Mouse (Mus musculus) kidney, embryonic 16.5 days (tissue): ENCODE results near the gene 5730522E02Rik. TPM values are rescaled to one million over a fixed set of nuclear protein-coding genes. Genes with fewer than 3 reads are reported as not detected.
"Not testable (repeated sequence)": the region's sequence is repeated elsewhere in the genome, so short reads cannot be mapped to it uniquely, and the experiment has no call there.

Experiments used
- ATAC-seq: fragments of 200-750 bp; cut with Nextera tagmentation; 2 replicates; pipeline ENCODE4 v1.8.0; 2017; ENCODE audit warnings: moderate TSS enrichment; ENCODE audit not compliant: low FRiP score, low TSS enrichment
- H3K27ac ChIP-seq: fragments of 300-500 bp; sonication (generic); 2 replicates; pipeline ENCODE4 v1.5.1; 2014; ENCODE audit warnings: low read length
- H3K27me3 ChIP-seq: fragments of 300-500 bp; sonication (generic); 2 replicates; pipeline ENCODE4 v1.6.1; 2014; ENCODE audit warnings: low read length, control low read depth, mixed read lengths; ENCODE audit not compliant: insufficient read depth
- H3K36me3 ChIP-seq: fragments of 300-500 bp; sonication (generic); 2 replicates; pipeline ENCODE4 v1.6.1; 2014; ENCODE audit warnings: low read length, control low read depth, mixed read lengths; ENCODE audit not compliant: insufficient read depth
- H3K4me1 ChIP-seq: fragments of 300-500 bp; sonication (generic); 2 replicates; pipeline ENCODE4 v1.6.1; 2014; ENCODE audit warnings: low read length, control low read depth, mixed read lengths; ENCODE audit not compliant: insufficient read depth
- H3K4me2 ChIP-seq: fragments of 300-500 bp; sonication (generic); replicated peaks from 2 replicates; pipeline ENCODE4 v1.6.1; 2014; ENCODE audit warnings: low read depth, low read length
- H3K4me3 ChIP-seq: fragments of 300-500 bp; sonication (generic); 2 replicates; pipeline ENCODE4 v1.5.1; 2014; ENCODE audit warnings: mild to moderate bottlenecking, low read length
- H3K9ac ChIP-seq: fragments of 300-500 bp; sonication (generic); replicated peaks from 2 replicates; pipeline ENCODE4 v1.6.1; 2014; ENCODE audit warnings: low read length
- H3K9me3 ChIP-seq: fragments of 300-500 bp; sonication (generic); 2 replicates; pipeline ENCODE4 v1.6.1; 2016; ENCODE audit warnings: low read length, control low read depth
- WGBS: fragments of 180-500 bp; shearing (Covaris S2); extraction: QIAGEN DNeasy Blood & Tissue Kit; methylation state at CpG from one replicate; pipeline ENCODE4 v1.1.7; 2014; 5-methylcytosine and 5-hydroxymethylcytosine counted together
- polyA plus RNA-seq: library from polyadenylated mRNA; unstranded; fragments of >200 nt; fragmentation: Nextera tagmentation; extraction: Ambion mirVana; gene quantifications from 2 replicates; pipeline ENCODE4 v1.2.1, GENCODE M21; 2015

5730522E02Rik gene
- 2.4 and 3.0 TPM in 2 replicates for polyA plus RNA-seq

DNA sequence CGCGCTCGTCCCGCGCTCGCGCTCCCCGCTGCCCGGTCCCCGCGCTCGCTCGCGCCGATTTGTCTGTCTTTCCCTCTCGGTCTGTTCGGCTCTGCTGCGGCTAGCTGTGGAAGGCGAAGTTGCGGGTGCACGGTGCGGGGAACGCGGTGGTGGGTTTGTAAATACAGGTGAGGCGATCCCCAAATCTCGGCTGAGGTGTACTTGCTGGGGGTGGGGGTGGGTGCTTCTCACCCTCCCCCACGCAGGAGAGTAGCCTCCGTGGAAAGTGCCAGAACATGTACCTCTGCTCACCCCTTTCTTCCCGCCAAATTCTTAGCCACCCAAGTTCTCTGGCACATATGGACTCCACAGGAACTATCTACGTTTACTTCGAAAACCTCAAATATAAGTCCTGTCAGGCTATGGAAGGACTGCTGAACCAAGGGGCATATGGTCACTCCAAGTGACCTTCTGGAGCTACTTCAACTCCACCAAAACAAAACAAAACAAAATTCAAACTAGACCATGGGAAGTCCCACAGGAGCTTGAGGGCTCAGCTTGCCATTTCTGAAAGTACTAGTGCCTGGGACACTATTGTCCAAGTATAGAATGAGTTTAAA lies at the start of gene 5730522E02Rik:
Gene 5730522E02Rik, minus strand, starts transcription at position 182 of the 599 bp plus-strand sequence.
- Histone ChIP-seq H3K4me3 (peak within 1 kb of the TSS; percentile 68), H3K27me3 (no peaks in the 10 kb centered on the region), H3K36me3 (no peaks in the 10 kb centered on the region), H3K9me3 (no peaks in the 10 kb centered on the region), H3K27ac (peak within 1 kb of the TSS; percentile 93), H3K9ac (peak within 1 kb of the TSS; percentile 90), H3K4me1 (0 out of 2 replicates have a peak, but pooled peaks cover 2% of the 10 kb centered on the region), H3K4me2 (peak within 1 kb of the TSS; percentile 62)
- 2% methylated on average over 31 of the region's 31 CpGs for WGBS
- no peak; the same call in none of the 2 replicates for ATAC-seq

DNA sequence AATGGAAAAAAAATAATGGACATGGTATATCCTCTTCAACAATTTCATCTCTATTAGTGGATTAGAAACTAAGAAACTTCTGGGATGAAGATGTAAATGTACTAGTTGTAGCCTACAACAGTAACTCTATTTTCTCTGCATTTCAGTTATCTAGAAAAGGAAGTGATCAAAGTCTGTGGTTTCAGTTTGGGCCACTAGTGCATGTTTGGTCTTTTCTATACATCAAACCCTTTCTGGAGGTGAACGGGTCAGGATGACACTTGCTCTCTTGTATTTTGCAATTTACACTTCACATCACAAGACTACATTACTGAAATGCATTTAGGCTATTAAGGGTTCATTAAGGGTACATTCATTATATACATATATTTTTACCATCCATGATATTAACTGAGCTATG lies 26.0 kb upstream of the 5730522E02Rik start:
- 85% methylated on average over 1 of the region's 1 CpGs for WGBS
- H3K4me2 ChIP-seq = no peak overlapping the region
- H3K4me3 ChIP-seq = no peak overlapping the region
- H3K9ac ChIP-seq = no peak overlapping the region
- H3K9me3 ChIP-seq = no peaks in the 10 kb centered on the region
- H3K27me3 ChIP-seq = no peaks in the 10 kb centered on the region
- no peak for ATAC-seq
- no peaks in the 10 kb centered on the region for H3K36me3 ChIP-seq
- no peak overlapping the region for H3K27ac ChIP-seq
- no peaks in the 10 kb centered on the region for H3K4me1 ChIP-seq

DNA sequence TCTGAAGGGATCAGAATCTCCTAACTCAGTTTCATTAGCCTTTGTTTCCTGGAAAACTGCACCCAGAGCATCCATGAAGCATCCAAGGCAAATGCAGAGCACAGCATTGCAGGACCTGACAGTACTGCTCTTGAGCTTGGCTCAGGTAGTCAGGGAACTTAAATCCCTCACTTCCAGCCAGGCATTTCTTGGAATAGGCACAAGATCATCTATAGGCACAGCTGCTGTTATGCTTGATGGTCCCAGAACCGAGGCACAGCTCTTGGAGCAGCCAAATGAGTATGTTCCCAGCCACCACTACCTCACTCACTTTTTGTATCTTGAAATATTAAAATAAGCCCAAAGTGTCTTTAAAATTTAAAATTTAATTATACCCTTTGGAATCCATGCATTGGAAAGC lies 19.3 kb upstream of the 5730522E02Rik start:
- 89% methylated on average over 1 of the region's 1 CpGs for WGBS
- H3K4me3 ChIP-seq = no peak overlapping the region
- no peaks in the 10 kb centered on the region for H3K36me3 ChIP-seq

DNA sequence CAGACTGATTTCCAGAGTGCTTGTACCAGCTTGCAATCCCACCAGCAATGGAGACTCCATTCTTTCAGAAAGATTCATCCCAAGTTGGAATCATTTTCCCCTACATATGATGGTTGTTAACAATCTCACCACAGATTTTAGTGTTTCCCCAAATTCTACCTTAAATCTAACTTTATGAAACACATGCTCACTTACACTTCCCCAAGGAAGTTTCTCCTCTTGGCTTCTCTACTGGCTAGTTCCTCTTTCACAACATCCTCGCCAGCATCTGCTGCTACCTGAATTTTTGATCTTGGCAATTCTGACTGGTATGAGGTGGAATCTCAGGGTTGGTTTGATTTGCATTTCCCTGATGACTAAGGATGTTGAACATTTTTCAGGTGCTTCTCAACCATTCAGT lies 3.1 kb upstream of the 5730522E02Rik start:
- not testable (repeated sequence) for H3K9ac ChIP-seq, H3K36me3 ChIP-seq, H3K27ac ChIP-seq, ATAC-seq, H3K27me3 ChIP-seq, H3K4me3 ChIP-seq, H3K9me3 ChIP-seq, H3K4me1 ChIP-seq, H3K4me2 ChIP-seq
- WGBS = 94% methylated on average over 1 of the region's 1 CpGs

More for the DNA sequence above, 19.3 kb upstream of the 5730522E02Rik start:
- no peaks in the 10 kb centered on the region for H3K4me1 ChIP-seq
- no peak for ATAC-seq
- H3K4me2 ChIP-seq = no peak overlapping the region
- H3K9me3 ChIP-seq = no peaks in the 10 kb centered on the region
- H3K27me3 ChIP-seq = no peaks in the 10 kb centered on the region
- H3K27ac ChIP-seq = no peak overlapping the region
- H3K9ac ChIP-seq = no peak overlapping the region

DNA sequence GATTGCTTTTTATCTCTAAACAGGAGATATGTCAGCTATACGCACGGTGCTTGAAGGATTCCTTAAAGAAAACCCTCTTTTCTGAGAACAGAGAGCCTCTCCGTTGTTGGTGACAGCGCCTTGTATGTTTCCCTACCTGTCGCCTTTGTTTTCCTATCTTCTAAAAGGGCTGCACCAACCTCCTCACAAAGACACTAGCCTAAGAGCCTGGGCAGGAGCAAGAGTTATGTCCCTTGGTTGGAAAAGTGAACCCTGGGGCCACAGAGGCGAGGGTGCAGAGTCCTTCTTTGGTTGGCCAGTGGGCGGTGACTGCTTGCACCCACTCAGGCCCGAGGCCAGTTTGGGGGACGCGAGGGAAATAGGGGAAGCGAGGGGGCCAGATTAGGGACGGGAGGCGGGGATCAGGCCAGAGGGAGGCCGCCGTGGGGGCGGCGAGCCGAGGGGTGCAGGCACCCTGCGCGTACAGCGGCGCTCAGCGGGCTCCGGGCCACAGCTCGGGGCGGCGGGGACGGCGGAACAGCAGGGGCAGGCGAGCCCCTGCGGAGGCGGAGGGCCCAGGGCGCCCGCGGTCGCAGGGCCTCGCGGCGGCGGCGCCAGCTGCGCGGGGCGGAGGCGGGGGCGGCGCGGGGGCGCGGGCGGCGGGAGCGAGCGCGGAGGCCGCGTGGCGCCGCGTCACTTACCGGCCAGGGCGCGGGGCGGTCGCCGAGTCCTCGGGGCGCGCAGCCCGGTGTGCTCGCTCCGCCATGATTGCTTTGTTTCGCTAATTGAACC lies 567 bp downstream of the 5730522E02Rik start:
- Histone ChIP-seq H3K36me3 (no peaks in the 10 kb centered on the region), H3K27me3 (no peaks in the 10 kb centered on the region), H3K9me3 (no peaks in the 10 kb centered on the region), H3K4me1 (0 out of 2 replicates have a peak, but pooled peaks cover 2% of the 10 kb centered on the region), H3K4me2 (peak overlapping the region; percentile 62), H3K4me3 (peak overlapping the region; percentile 68), H3K27ac (peak overlapping the region; percentile 93), H3K9ac (peak overlapping the region; percentile 90)
- peak; percentile 98 for ATAC-seq
- 1% methylated on average over 27 of the region's 73 CpGs for WGBS

DNA sequence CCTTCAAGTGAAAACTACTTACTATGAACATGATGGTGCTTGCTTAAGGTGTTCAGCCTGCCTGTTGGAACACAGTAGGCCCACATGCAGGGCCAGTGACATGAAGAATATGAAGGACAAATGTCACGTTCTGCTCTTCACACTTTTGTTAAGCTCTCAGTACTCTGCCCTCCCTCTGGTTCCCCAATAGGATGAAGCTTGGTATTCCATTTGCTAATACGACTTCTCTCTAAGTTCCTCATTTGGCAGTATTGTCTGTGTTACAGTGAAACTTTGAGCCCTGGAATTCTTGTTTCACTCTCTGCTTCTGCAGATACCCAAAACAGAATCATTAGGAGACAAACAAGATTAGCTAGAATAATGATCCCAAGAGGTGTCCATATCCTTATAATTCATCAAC lies 7.1 kb downstream of the 5730522E02Rik start:
- no peak overlapping the region for H3K27ac ChIP-seq
- no peak overlapping the region for H3K9ac ChIP-seq
- H3K27me3 ChIP-seq = no peaks in the 10 kb centered on the region
- no peak overlapping the region for H3K4me2 ChIP-seq
- no peaks in the 10 kb centered on the region for H3K36me3 ChIP-seq
- no peak for ATAC-seq
- H3K4me3 ChIP-seq = no peak overlapping the region
- H3K9me3 ChIP-seq = no peaks in the 10 kb centered on the region
- H3K4me1 ChIP-seq = no peaks in the 10 kb centered on the region
- WGBS = 81% methylated on average over 2 of the region's 2 CpGs

DNA sequence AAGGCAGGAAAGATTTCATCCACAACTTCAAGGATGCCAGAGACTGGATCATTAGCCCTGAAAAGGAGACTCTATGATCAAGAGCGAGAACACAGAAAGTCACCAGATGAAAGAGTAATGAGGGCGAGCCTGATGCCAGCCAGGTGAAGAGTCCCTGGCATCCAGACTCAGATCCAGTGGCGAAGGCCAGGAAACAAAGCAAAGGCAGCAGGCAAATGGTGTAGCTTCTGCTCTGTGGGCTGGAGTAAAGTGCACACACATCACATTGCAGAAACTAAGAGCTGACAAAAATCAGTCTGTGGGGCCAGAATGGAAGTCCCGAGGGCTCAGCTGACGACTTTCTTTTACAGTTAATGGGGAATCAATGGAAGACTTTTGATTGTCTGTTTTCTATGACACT lies 7.7 kb downstream of the 5730522E02Rik start:
- Histone ChIP-seq H3K27ac (no peak overlapping the region), H3K27me3 (no peaks in the 10 kb centered on the region), H3K4me2 (no peak overlapping the region), H3K9me3 (no peaks in the 10 kb centered on the region), H3K4me1 (no peaks in the 10 kb centered on the region), H3K36me3 (no peaks in the 10 kb centered on the region), H3K4me3 (no peak overlapping the region), H3K9ac (no peak overlapping the region)
- no peak for ATAC-seq
- WGBS = 82% methylated on average over 5 of the region's 5 CpGs

DNA sequence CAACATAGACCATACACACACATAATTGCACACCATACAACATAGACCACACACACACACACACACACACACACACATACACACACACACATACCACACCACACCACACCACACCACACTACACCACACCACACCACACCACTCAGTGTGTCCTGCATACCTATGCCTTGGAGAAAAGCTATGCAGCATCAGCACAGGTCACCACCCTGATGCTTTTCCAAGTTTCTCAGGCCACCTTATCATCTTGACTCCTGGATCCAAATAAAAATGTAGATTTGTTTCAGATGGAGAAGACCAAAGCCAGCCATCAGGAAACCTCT lies 8.8 kb downstream of the 5730522E02Rik start:
- Histone ChIP-seq H3K4me2 (no peak overlapping the region), H3K27me3 (no peaks in the 10 kb centered on the region), H3K4me3 (no peak overlapping the region), H3K9me3 (no peaks in the 10 kb centered on the region), H3K27ac (no peak overlapping the region), H3K4me1 (no peaks in the 10 kb centered on the region), H3K9ac (no peak overlapping the region), H3K36me3 (no peaks in the 10 kb centered on the region)
- ATAC-seq = no peak

DNA sequence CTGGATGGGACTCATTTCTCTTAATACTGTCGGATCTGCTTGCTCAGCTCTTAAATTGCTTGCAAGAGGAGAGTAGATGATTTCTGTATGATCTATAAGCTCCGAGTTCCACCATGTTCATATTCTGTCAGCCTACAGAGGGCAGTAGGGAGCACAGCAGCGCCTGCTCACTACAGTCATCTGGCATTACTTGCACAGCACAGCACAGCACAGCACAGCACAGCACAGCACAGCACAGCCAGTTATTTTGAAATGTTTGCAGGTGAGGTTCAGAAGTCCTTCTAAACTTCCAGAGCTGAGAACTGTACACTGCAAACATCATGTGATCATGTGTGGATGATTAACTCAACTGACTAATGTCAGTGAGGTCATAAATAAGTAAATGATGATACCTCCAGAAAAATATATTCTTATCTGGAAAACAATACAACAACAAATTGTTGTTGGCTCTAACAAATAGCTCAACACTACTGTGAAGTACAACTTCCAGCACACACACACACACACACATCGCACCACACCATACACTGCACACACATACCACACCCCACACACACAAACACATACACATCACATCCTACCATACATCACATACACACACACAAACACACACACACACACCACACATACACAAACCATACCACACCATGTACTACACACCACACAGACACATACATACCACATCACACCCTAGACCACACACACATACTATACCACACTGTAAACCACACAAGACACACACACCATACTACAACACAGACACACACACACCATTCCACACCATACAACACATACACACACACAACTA lies 9.4 kb downstream of the 5730522E02Rik start:
- peak; percentile 82 for ATAC-seq
- Histone ChIP-seq H3K27me3 (no peaks in the 10 kb centered on the region), H3K27ac (no peak overlapping the region), H3K4me1 (no peaks in the 10 kb centered on the region), H3K9me3 (no peaks in the 10 kb centered on the region), H3K4me3 (no peak overlapping the region), H3K36me3 (no peaks in the 10 kb centered on the region), H3K9ac (no peak overlapping the region), H3K4me2 (no peak overlapping the region)
- WGBS = 60% methylated on average over 4 of the region's 4 CpGs
